Mouse (Mus musculus): Measurements from ENCODE around the gene Noto. TPM values are rescaled to one million over a fixed set of nuclear protein-coding genes. Genes with fewer than 3 reads are reported as not detected.

Noto gene
- total RNA-seq, 1 experiment from 2014 or later: not detected

GRCm38 (mm10) chr6:85459621-85460020, 35.9 kb downstream of the Noto start:
- ATAC-seq (replicated peaks; ENCODE audit: insufficient number of reproducible peaks, low FRiP score, low TSS enrichment, poor library complexity, severe bottlenecking): no peak

GRCm38 (mm10) chr6:85465381-85465780, 41.7 kb downstream of the Noto start:
- no peak for ATAC-seq (replicated peaks; ENCODE audit: insufficient number of reproducible peaks, low FRiP score, low TSS enrichment, poor library complexity, severe bottlenecking)

- no peak for ATAC-seq (replicated peaks; ENCODE audit: insufficient number of reproducible peaks, low FRiP score, low TSS enrichment, poor library complexity, severe bottlenecking)
Observed at GRCm38 (mm10) chr6:85469660-85470430, 46.2 kb downstream of the Noto start.

- no peak for ATAC-seq (replicated peaks; ENCODE audit: insufficient number of reproducible peaks, low FRiP score, low TSS enrichment, poor library complexity, severe bottlenecking)
Observed at GRCm38 (mm10) chr6:85471962-85472361, 48.3 kb downstream of the Noto start.

GRCm38 (mm10) chr6:85472542-85472941, 48.9 kb downstream of the Noto start:
- ATAC-seq (replicated peaks; ENCODE audit: insufficient number of reproducible peaks, low FRiP score, low TSS enrichment, poor library complexity, severe bottlenecking): no peak

GRCm38 (mm10) chr6:85475581-85475980, 51.9 kb downstream of the Noto start:
- no peak for ATAC-seq (replicated peaks; ENCODE audit: insufficient number of reproducible peaks, low FRiP score, low TSS enrichment, poor library complexity, severe bottlenecking)

GRCm38 (mm10) chr6:85477366-85477917, 53.8 kb downstream of the Noto start:
- no peak; the same call in 1 of the 2 replicates for ATAC-seq (replicated peaks; ENCODE audit: insufficient number of reproducible peaks, low FRiP score, low TSS enrichment, poor library complexity, severe bottlenecking)

GRCm38 (mm10) chr6:85478416-85478815, 54.7 kb downstream of the Noto start:
- ATAC-seq (replicated peaks; ENCODE audit: insufficient number of reproducible peaks, low FRiP score, low TSS enrichment, poor library complexity, severe bottlenecking): no peak

Other genes starting within 250 kb of the Noto start
- gene Emx1, start 236.4 kb upstream of the Noto start, total RNA-seq (2017): not detected in 3 replicates
- 3.7 to 7.3 TPM (median 4.6 TPM) in 3 replicates for gene Sfxn5, start 90.5 kb upstream of the Noto start, total RNA-seq (2017)
- 1.6 to 3.0 TPM (median 1.6 TPM) in 3 replicates for gene Rab11fip5, start 49.3 kb upstream of the Noto start, total RNA-seq (2017)
- 19.5 to 21.8 TPM (median 20.2 TPM) in 3 replicates for gene Smyd5, start 8.1 kb downstream of the Noto start, total RNA-seq (2017)
- gene Cct7, start 27.6 kb downstream of the Noto start, total RNA-seq (2017): 150 to 194 TPM (median 161 TPM) in 3 replicates
- gene Pradc1, start 28.1 kb downstream of the Noto start, total RNA-seq (2017): 8.6 to 11.3 TPM (median 10.1 TPM) in 3 replicates
- gene Fbxo41, start 79.1 kb downstream of the Noto start, total RNA-seq (2017): not detected in 3 replicates
- not detected in 3 replicates for gene Egr4, start 89.7 kb downstream of the Noto start, total RNA-seq (2017)
- gene Alms1, start 163.6 kb downstream of the Noto start, total RNA-seq (2017): 3.8 to 6.3 TPM (median 4.1 TPM) in 3 replicates